Mouse (Mus musculus): ENCODE results near the gene Olfr1105. TPM values are rescaled to one million over a fixed set of nuclear protein-coding genes. Genes with fewer than 3 reads are reported as not detected.

The Olfr1105 gene
- not detected in 2 replicates for polyA plus RNA-seq (2016; fragmentation: Nextera tagmentation; extraction: Ambion mirVana)

- no peak for DNase-seq (ENCODE audit: extremely low spot score, low spot score)
- H3K27me3 ChIP-seq (ENCODE audit: poor library complexity, severe bottlenecking), result no peaks in the 10 kb centered on the region
- no peak within 1 kb of the TSS for H3K4me3 ChIP-seq
- no peaks in the 10 kb centered on the region for H3K4me1 ChIP-seq
- no peaks in the 10 kb centered on the region for H3K36me3 ChIP-seq (replicated peaks)
- H3K9me3 ChIP-seq, result no peaks in the 10 kb centered on the region
- H3K27ac ChIP-seq, result no peak within 1 kb of the TSS
These were observed at the start of gene Olfr1105 for GRCm38 (mm10) chr2:87036431-87036830. TSS of gene Olfr1105 (minus strand) at chr2:87036531.

DNA sequence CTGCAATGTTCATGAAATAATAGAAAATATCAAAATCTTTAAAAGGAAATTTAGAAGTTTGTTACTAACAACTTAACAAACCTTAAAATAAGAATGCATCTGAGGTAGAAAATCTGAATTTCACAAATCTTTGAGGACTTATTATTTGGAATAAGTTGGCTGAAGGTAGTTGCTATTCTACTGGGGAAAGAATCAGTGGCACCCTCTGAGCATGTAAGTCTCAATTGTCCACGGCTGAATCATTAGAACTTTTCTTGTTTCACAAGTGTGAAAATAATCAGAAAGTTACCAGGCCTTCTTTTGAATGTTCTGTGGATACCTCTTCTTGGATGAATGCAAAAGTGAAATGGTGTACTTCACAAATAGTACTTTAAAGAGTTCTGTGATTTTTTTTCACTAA is 39.4 kb upstream of the Olfr1105 start, which contains the start of gene Olfr1107:
Gene Olfr1107 (minus strand): TSS at position 101 of the 400 bp plus-strand sequence.
- no peaks in the 10 kb centered on the region for H3K4me1 ChIP-seq
- no peaks in the 10 kb centered on the region for H3K36me3 ChIP-seq (replicated peaks)
- no peak within 1 kb of the TSS for H3K27ac ChIP-seq
- H3K4me3 ChIP-seq, result no peak within 1 kb of the TSS
- H3K27me3 ChIP-seq (ENCODE audit: poor library complexity, severe bottlenecking), result no peaks in the 10 kb centered on the region
- WGBS, result 80% methylated on average over 1 of the region's 1 CpGs
- DNase-seq (ENCODE audit: extremely low spot score, low spot score), result no peak
- H3K9me3 ChIP-seq, result no peaks in the 10 kb centered on the region

- WGBS, result 84% methylated on average over 1 of the region's 1 CpGs
- H3K27me3 ChIP-seq (ENCODE audit: poor library complexity, severe bottlenecking), result no peaks in the 10 kb centered on the region
- H3K27ac ChIP-seq, result no peak within 1 kb of the TSS
- no peak for DNase-seq (ENCODE audit: extremely low spot score, low spot score)
- H3K36me3 ChIP-seq (replicated peaks), result no peaks in the 10 kb centered on the region
- no peaks in the 10 kb centered on the region for H3K9me3 ChIP-seq
- no peak within 1 kb of the TSS for H3K4me3 ChIP-seq
- H3K4me1 ChIP-seq, result no peaks in the 10 kb centered on the region
These were observed 15.8 kb upstream of the Olfr1105 start, which contains the start of gene Olfr1106 for GRCm38 (mm10) chr2:87052173-87052572. TSS of gene Olfr1106 (minus strand) at chr2:87052273.

GRCm38 (mm10) chr2:87026980-87027379 is 9.4 kb downstream of the Olfr1105 start, which contains the start of gene Olfr1104:
TSS of gene Olfr1104 (minus strand) at chr2:87027080.
- 89% methylated on average over 1 of the region's 1 CpGs for WGBS
- no peaks in the 10 kb centered on the region for H3K4me1 ChIP-seq
- H3K27me3 ChIP-seq (ENCODE audit: poor library complexity, severe bottlenecking), result no peaks in the 10 kb centered on the region
- no peak within 1 kb of the TSS for H3K27ac ChIP-seq
- H3K9me3 ChIP-seq, result no peaks in the 10 kb centered on the region
- DNase-seq (ENCODE audit: extremely low spot score, low spot score), result no peak
- no peaks in the 10 kb centered on the region for H3K36me3 ChIP-seq (replicated peaks)
- H3K4me3 ChIP-seq, result no peak within 1 kb of the TSS

- no peak within 1 kb of the TSS for H3K27ac ChIP-seq
- no peaks in the 10 kb centered on the region for H3K36me3 ChIP-seq (replicated peaks)
- DNase-seq (ENCODE audit: extremely low spot score, low spot score), result no peak
- no peaks in the 10 kb centered on the region for H3K4me1 ChIP-seq
- H3K27me3 ChIP-seq (ENCODE audit: poor library complexity, severe bottlenecking), result no peaks in the 10 kb centered on the region
- no peak within 1 kb of the TSS for H3K4me3 ChIP-seq
- H3K9me3 ChIP-seq, result no peaks in the 10 kb centered on the region
These were observed 38.2 kb downstream of the Olfr1105 start, which contains the start of gene Olfr1102 for GRCm38 (mm10) chr2:86998098-86998497. TSS of gene Olfr1102 (plus strand) at chr2:86998398.

GRCm38 (mm10) chr2:86991121-86991520 is 45.2 kb downstream of the Olfr1105 start, which contains the start of gene Olfr1101:
TSS of gene Olfr1101 (minus strand) at chr2:86991221.
- no peaks in the 10 kb centered on the region for H3K9me3 ChIP-seq
- H3K27ac ChIP-seq, result no peak within 1 kb of the TSS
- WGBS, result 82% methylated on average over 3 of the region's 3 CpGs
- no peaks in the 10 kb centered on the region for H3K27me3 ChIP-seq (ENCODE audit: poor library complexity, severe bottlenecking)
- no peak for DNase-seq (ENCODE audit: extremely low spot score, low spot score)
- no peak within 1 kb of the TSS for H3K4me3 ChIP-seq
- no peaks in the 10 kb centered on the region for H3K4me1 ChIP-seq
- H3K36me3 ChIP-seq (replicated peaks), result no peaks in the 10 kb centered on the region

Other genes with a start within 250 kb of the Olfr1105 start
- gene Olfr141, start 226.5 kb downstream of the Olfr1105 start, polyA plus RNA-seq (2016; fragmentation: Nextera tagmentation; extraction: Ambion mirVana), result not detected in 2 replicates
- gene Olfr1094, start 211.9 kb downstream of the Olfr1105 start, polyA plus RNA-seq (2016; fragmentation: Nextera tagmentation; extraction: Ambion mirVana), result not detected in 2 replicates
- gene Olfr1095, start 184.8 kb downstream of the Olfr1105 start, polyA plus RNA-seq (2016; fragmentation: Nextera tagmentation; extraction: Ambion mirVana), result not detected in 2 replicates
- gene Gm13723, start 161.7 kb downstream of the Olfr1105 start, polyA plus RNA-seq (2016; fragmentation: Nextera tagmentation; extraction: Ambion mirVana), result not detected in 2 replicates
- not detected in 2 replicates for gene Olfr1097, start 144.3 kb downstream of the Olfr1105 start, polyA plus RNA-seq (2016; fragmentation: Nextera tagmentation; extraction: Ambion mirVana)
- not detected in 2 replicates for gene Olfr1098, start 112.0 kb downstream of the Olfr1105 start, polyA plus RNA-seq (2016; fragmentation: Nextera tagmentation; extraction: Ambion mirVana)
- gene Olfr1099, start 75.8 kb downstream of the Olfr1105 start, polyA plus RNA-seq (2016; fragmentation: Nextera tagmentation; extraction: Ambion mirVana), result not detected in 2 replicates
- gene Olfr1100, start 56.6 kb downstream of the Olfr1105 start, polyA plus RNA-seq (2016; fragmentation: Nextera tagmentation; extraction: Ambion mirVana), result not detected in 2 replicates
- not detected in 2 replicates for gene Olfr1101, start 45.3 kb downstream of the Olfr1105 start, polyA plus RNA-seq (2016; fragmentation: Nextera tagmentation; extraction: Ambion mirVana)
- gene Olfr1102, start 38.1 kb downstream of the Olfr1105 start, polyA plus RNA-seq (2016; fragmentation: Nextera tagmentation; extraction: Ambion mirVana), result not detected in 2 replicates
- gene Olfr1104, start 9.5 kb downstream of the Olfr1105 start, polyA plus RNA-seq (2016; fragmentation: Nextera tagmentation; extraction: Ambion mirVana), result not detected in 2 replicates
- gene Olfr1106, start 15.7 kb upstream of the Olfr1105 start, polyA plus RNA-seq (2016; fragmentation: Nextera tagmentation; extraction: Ambion mirVana), result not detected in 2 replicates
- gene Olfr1107, start 39.3 kb upstream of the Olfr1105 start, polyA plus RNA-seq (2016; fragmentation: Nextera tagmentation; extraction: Ambion mirVana), result not detected in 2 replicates
- gene Olfr1109, start 59.5 kb upstream of the Olfr1105 start, polyA plus RNA-seq (2016; fragmentation: Nextera tagmentation; extraction: Ambion mirVana), result not detected in 2 replicates
- gene Olfr259, start 78.0 kb upstream of the Olfr1105 start, polyA plus RNA-seq (2016; fragmentation: Nextera tagmentation; extraction: Ambion mirVana), result not detected in 2 replicates
- not detected in 2 replicates for gene Olfr1110, start 103.8 kb upstream of the Olfr1105 start, polyA plus RNA-seq (2016; fragmentation: Nextera tagmentation; extraction: Ambion mirVana)
- not detected in 2 replicates for gene Olfr1111, start 116.1 kb upstream of the Olfr1105 start, polyA plus RNA-seq (2016; fragmentation: Nextera tagmentation; extraction: Ambion mirVana)
- not detected in 2 replicates for gene Olfr1112, start 151.3 kb upstream of the Olfr1105 start, polyA plus RNA-seq (2016; fragmentation: Nextera tagmentation; extraction: Ambion mirVana)
- gene Olfr1113, start 172.4 kb upstream of the Olfr1105 start, polyA plus RNA-seq (2016; fragmentation: Nextera tagmentation; extraction: Ambion mirVana), result not detected in 2 replicates
- not detected in 2 replicates for gene Olfr1115, start 211.5 kb upstream of the Olfr1105 start, polyA plus RNA-seq (2016; fragmentation: Nextera tagmentation; extraction: Ambion mirVana)
- gene Olfr1116, start 231.0 kb upstream of the Olfr1105 start, polyA plus RNA-seq (2016; fragmentation: Nextera tagmentation; extraction: Ambion mirVana), result not detected in 2 replicates